Mouse (Mus musculus) MEL (cell line): ENCODE measurements around the gene Gm16181. TPM values are rescaled to one million over a fixed set of nuclear protein-coding genes. Genes with fewer than 3 reads are reported as not detected.
A peak's percentile ranks its signal among the peaks of the same experiment; 100 is the strongest.

Source experiments
- DNase-seq: peaks from one replicate; pipeline ENCODE4 v3.0.0; 2011; ENCODE audit warnings: low read depth, low spot score
- H3K27ac ChIP-seq: 2 replicates; pipeline ENCODE4 v1.5.1; 2012; ENCODE audit warnings: low read depth, mild to moderate bottlenecking, control low read depth, low read length, moderate library complexity; ENCODE audit not compliant: control insufficient read depth
- H3K27me3 ChIP-seq, 2 experiments: fragments of 150-350 bp in 1 of 2; sonication (generic) in 1 of 2; 2 replicates each; pipeline ENCODE4 v1.6.1; 2012; ENCODE audit warnings: low read length in 2 of 2, mild to moderate bottlenecking in 2 of 2, improper control_type of control experiment in 1 of 2, moderate library complexity in 1 of 2; ENCODE audit not compliant: insufficient read depth in 2 of 2, control insufficient read depth in 1 of 2
- H3K36me3 ChIP-seq, 2 experiments: 2 replicates each; pipeline ENCODE4 v1.6.1; 2012 to 2014; ENCODE audit warnings: low read length in 2 of 2, improper control_type of control experiment in 1 of 2, inconsistent platforms in 1 of 2, mild to moderate bottlenecking in 1 of 2; ENCODE audit not compliant: insufficient read depth in 2 of 2, control insufficient read depth in 1 of 2
- H3K4me1 ChIP-seq, 2 experiments: fragments of 150-350 bp in 1 of 2; sonication (generic) in 1 of 2; 2 replicates each; pipeline ENCODE4 v1.6.1; 2012; ENCODE audit warnings: low read length in 2 of 2, improper control_type of control experiment in 1 of 2, mild to moderate bottlenecking in 1 of 2; ENCODE audit not compliant: insufficient read depth in 2 of 2, control insufficient read depth in 1 of 2
- H3K4me3 ChIP-seq, 2 experiments: fragments of 150-350 bp in 1 of 2; sonication (generic) in 1 of 2; 2 replicates each; pipeline ENCODE4 v1.5.1; 2012; ENCODE audit warnings: low read depth in 2 of 2, low read length in 2 of 2, mild to moderate bottlenecking in 2 of 2, moderate library complexity in 2 of 2, control low read depth in 1 of 2, improper control_type of control experiment in 1 of 2; ENCODE audit not compliant: control insufficient read depth in 1 of 2, insufficient read depth in 1 of 2
- H3K79me2 ChIP-seq: 2 replicates; pipeline ENCODE4 v1.6.1; 2012; ENCODE audit warnings: mild to moderate bottlenecking, low read length, moderate library complexity; ENCODE audit not compliant: control insufficient read depth, poor library complexity, insufficient read depth
- H3K9ac ChIP-seq: 2 replicates; pipeline ENCODE4 v1.6.1; 2012; ENCODE audit warnings: low read depth, mild to moderate bottlenecking, control low read depth, low read length, moderate library complexity; ENCODE audit not compliant: control insufficient read depth, poor library complexity, severe bottlenecking
- H3K9me3 ChIP-seq: fragments of 150-350 bp; sonication (generic); replicated peaks from 2 replicates; pipeline ENCODE4 v1.6.1; 2012; ENCODE audit warnings: mild to moderate bottlenecking, low read length, improper control_type of control experiment, moderate library complexity; ENCODE audit not compliant: insufficient read depth
- BHLHE40 ChIP-seq: IDR thresholded peaks from 2 replicates; pipeline ENCODE4 v1.6.1; 2012; ENCODE audit warnings: low read depth, mild to moderate bottlenecking, inconsistent platforms, low read length, improper control_type of control experiment, borderline replicate concordance
- CHD2 ChIP-seq: IDR thresholded peaks from 2 replicates; pipeline ENCODE4 v1.6.1; 2011; ENCODE audit warnings: low read length, improper control_type of control experiment
- CTCF ChIP-seq, 3 experiments: IDR thresholded peaks in 2 of 3; conservative IDR thresholded peaks in 1 of 3; 2 replicates each; pipeline ENCODE4 v1.5.1; 2011 to 2012; ENCODE audit warnings: low read length in 3 of 3, low read depth in 2 of 3, mild to moderate bottlenecking in 2 of 3, improper control_type of control experiment in 1 of 3, inconsistent platforms in 1 of 3, mixed read lengths in 1 of 3, moderate library complexity in 1 of 3; ENCODE audit not compliant: control insufficient read depth in 1 of 3, insufficient read depth in 1 of 3, poor library complexity in 1 of 3, severe bottlenecking in 1 of 3
- E2F4 ChIP-seq: IDR thresholded peaks from 2 replicates; pipeline ENCODE4 v1.6.1; 2011; ENCODE audit warnings: low read depth, low read length, improper control_type of control experiment, borderline replicate concordance
- EP300 ChIP-seq, 2 experiments: IDR thresholded peaks; 2 replicates each; pipeline ENCODE4 v1.6.1; 2011; ENCODE audit warnings: improper control_type of control experiment in 2 of 2, low read length in 2 of 2, low read depth in 1 of 2, mild to moderate bottlenecking in 1 of 2
- ETS1 ChIP-seq: IDR thresholded peaks from 2 replicates; pipeline ENCODE4 v1.6.1; 2012; ENCODE audit warnings: low read depth, mild to moderate bottlenecking, inconsistent platforms, low read length, improper control_type of control experiment, moderate library complexity
- GATA1 ChIP-seq: IDR thresholded peaks from 2 replicates; pipeline ENCODE4 v1.6.1; 2011; ENCODE audit warnings: low read depth, low read length, improper control_type of control experiment
- JUND ChIP-seq: IDR thresholded peaks from 2 replicates; pipeline ENCODE4 v1.6.1; 2011; ENCODE audit warnings: low read depth, mild to moderate bottlenecking, improper control_type of control experiment, low read length
- KAT2A ChIP-seq: conservative IDR thresholded peaks from 2 replicates; pipeline ENCODE4 v1.6.1; 2012; ENCODE audit warnings: low read depth, low read length, improper control_type of control experiment, inconsistent platforms
- MAX ChIP-seq: IDR thresholded peaks from 2 replicates; pipeline ENCODE4 v1.6.1; 2011; ENCODE audit warnings: low read length, improper control_type of control experiment
- MEF2A ChIP-seq: IDR thresholded peaks from 2 replicates; pipeline ENCODE4 v1.6.1; 2014; ENCODE audit warnings: low read depth, mild to moderate bottlenecking, inconsistent platforms, low read length, improper control_type of control experiment; ENCODE audit not compliant: poor library complexity, insufficient replicate concordance, severe bottlenecking; ENCODE audit errors: extremely low read depth
- MXI1 ChIP-seq: IDR thresholded peaks from 2 replicates; pipeline ENCODE4 v1.6.1; 2011; ENCODE audit warnings: mild to moderate bottlenecking, low read depth, low read length, improper control_type of control experiment
- MYB ChIP-seq: IDR thresholded peaks from 2 replicates; pipeline ENCODE4 v1.6.1; 2011; ENCODE audit warnings: mild to moderate bottlenecking, low read depth, low read length, improper control_type of control experiment
- MYC ChIP-seq: IDR thresholded peaks from 2 replicates; pipeline ENCODE4 v1.6.1; 2011; ENCODE audit warnings: low read depth, mild to moderate bottlenecking, low read length, improper control_type of control experiment, moderate library complexity
- NELFE ChIP-seq: IDR thresholded peaks from 2 replicates; pipeline ENCODE4 v1.6.1; 2011; ENCODE audit warnings: low read depth, low read length, improper control_type of control experiment
- NRF1 ChIP-seq: IDR thresholded peaks from 2 replicates; pipeline ENCODE4 v1.6.1; 2014; ENCODE audit warnings: low read depth, mild to moderate bottlenecking, inconsistent platforms, low read length, improper control_type of control experiment, moderate library complexity; ENCODE audit not compliant: poor library complexity, insufficient read depth, severe bottlenecking
- POLR2A ChIP-seq, 2 experiments: IDR thresholded peaks; 2 replicates each; pipeline ENCODE4 v1.6.1; 2011 to 2012; ENCODE audit warnings: low read length in 2 of 2, mild to moderate bottlenecking in 2 of 2, control low read depth in 1 of 2, improper control_type of control experiment in 1 of 2, low read depth in 1 of 2, moderate library complexity in 1 of 2; ENCODE audit not compliant: control insufficient read depth in 1 of 2, insufficient read depth in 1 of 2, poor library complexity in 1 of 2
- POLR2AphosphoS5 ChIP-seq: IDR thresholded peaks from 2 replicates; pipeline ENCODE4 v1.6.1; 2012; ENCODE audit warnings: low read depth, borderline replicate concordance, mild to moderate bottlenecking, inconsistent platforms, low read length, moderate library complexity, mixed read lengths
- RAD21 ChIP-seq: IDR thresholded peaks from 2 replicates; pipeline ENCODE4 v1.6.1; 2011; ENCODE audit warnings: mild to moderate bottlenecking, low read depth, low read length, improper control_type of control experiment
- RCOR1 ChIP-seq: IDR thresholded peaks from 2 replicates; pipeline ENCODE4 v1.6.1; 2012; ENCODE audit warnings: low read depth, mild to moderate bottlenecking, inconsistent platforms, low read length, improper control_type of control experiment
- SMC3 ChIP-seq: IDR thresholded peaks from 2 replicates; pipeline ENCODE4 v1.6.1; 2011; ENCODE audit warnings: low read depth, low read length, improper control_type of control experiment
- TAL1 ChIP-seq: IDR thresholded peaks from 2 replicates; pipeline ENCODE4 v1.6.1; 2012; ENCODE audit warnings: mild to moderate bottlenecking, inconsistent platforms, low read length, moderate library complexity, mixed read lengths
- TBP ChIP-seq: IDR thresholded peaks from 2 replicates; pipeline ENCODE4 v1.8.0; 2011; ENCODE audit warnings: low read depth, low read length, improper control_type of control experiment
- TCF12 ChIP-seq: IDR thresholded peaks from 2 replicates; pipeline ENCODE4 v1.6.1; 2014; ENCODE audit warnings: low read depth, mild to moderate bottlenecking, inconsistent platforms, low read length, improper control_type of control experiment, moderate library complexity
- ZC3H11A ChIP-seq: IDR thresholded peaks from 2 replicates; pipeline ENCODE4 v1.6.1; 2012; ENCODE audit warnings: low read depth, mild to moderate bottlenecking, inconsistent platforms, low read length, improper control_type of control experiment
- ZKSCAN1 ChIP-seq: IDR thresholded peaks from 2 replicates; pipeline ENCODE4 v1.6.1; 2012; ENCODE audit warnings: low read depth, mild to moderate bottlenecking, inconsistent platforms, low read length, improper control_type of control experiment, moderate library complexity
- ZMIZ1 ChIP-seq: IDR thresholded peaks from 2 replicates; pipeline ENCODE4 v1.6.1; 2012; ENCODE audit warnings: low read depth, mild to moderate bottlenecking, inconsistent platforms, low read length, improper control_type of control experiment, moderate library complexity
- ZNF384 ChIP-seq: IDR thresholded peaks from 2 replicates; pipeline ENCODE4 v1.6.1; 2012; ENCODE audit warnings: low read depth, mild to moderate bottlenecking, inconsistent platforms, low read length, improper control_type of control experiment
- polyA plus RNA-seq, 2 experiments: library from polyadenylated mRNA; stranded (reverse) in 1 of 2; unstranded in 1 of 2; fragments of >175 nt in 1 of 2; fragments of >200 nt in 1 of 2; gene quantifications; 2 replicates each; pipeline versions ENCODE4 v1.2.1 to v1.2.4; 2012; ENCODE audit warnings: low replicate concordance in 2 of 2, low read depth in 1 of 2; ENCODE audit not compliant: insufficient read length in 2 of 2, insufficient read depth in 1 of 2, missing spikeins in 1 of 2
- total RNA-seq: library from RNA; depleted of rRNA; stranded (reverse); fragments of 300-350 nt; gene quantifications from 2 replicates; pipeline ENCODE4 v1.2.3, GENCODE M21; 2012

The Gm16181 gene
- total and polyA plus RNA-seq, 3 experiments, result 0.58 TPM; not detected in 2

- H3K27me3 ChIP-seq, result no peaks in the 10 kb centered on the region
- H3K4me1 ChIP-seq, result peaks cover 0 to 9% of the 10 kb centered on the region in 2 experiments; a peak in 2 of 4 replicates
- no peaks in the 10 kb centered on the region for H3K9me3 ChIP-seq
- peak overlapping the region; percentile 94 for H3K9ac ChIP-seq
- TF ChIP-seq ZNF384, result no peak
- TF ChIP-seq ETS1, result 0 out of 2 replicates have a peak, but pooled peaks have one; percentile 19
- peak; percentile 15 to 66; a peak in 2 of 4 replicates for TF ChIP-seq POLR2A (IDR thresholded peaks at IDR 0.05; ENCODE audit: control insufficient read depth in 1 of 2, insufficient read depth in 1 of 2, low read depth in 1 of 2, low read length in 2 of 2, poor library complexity in 1 of 2)
- TF ChIP-seq, all 39 proteins: peak for 2
- Histone ChIP-seq H3K27ac (peak overlapping the region; percentile 98), H3K4me3 (peak overlapping the region; percentile 64 to 94), H3K36me3 (peaks cover 6% of the 10 kb centered on the region in 2 experiments; a peak in 3 of 4 replicates), H3K79me2 (peaks cover 26% of the 10 kb centered on the region)
- peak; percentile 70 for DNase-seq
These were observed 14.3 kb downstream of the Gm16181 start for GRCm38 (mm10) chr17:35234903-35235302.

GRCm38 (mm10) chr17:35235614-35236389, 15.2 kb downstream of the Gm16181 start, which contains the start of gene Nfkbil1:
TSS of gene Nfkbil1 (minus strand) at chr17:35235792.
- H3K36me3 ChIP-seq, result peaks cover 3 to 12% of the 10 kb centered on the region in 2 experiments; a peak in 2 of 4 replicates
- no peaks in the 10 kb centered on the region for H3K27me3 ChIP-seq
- peaks cover 23% of the 10 kb centered on the region for H3K79me2 ChIP-seq
- peak; percentile 99 for DNase-seq
- H3K9ac ChIP-seq, result peak within 1 kb of the TSS; percentile 94
- H3K4me3 ChIP-seq, result peak within 1 kb of the TSS; percentile 64 to 94
- peak within 1 kb of the TSS; percentile 98 for H3K27ac ChIP-seq
- no peaks in the 10 kb centered on the region for H3K9me3 ChIP-seq
- peaks cover 4 to 17% of the 10 kb centered on the region in 2 experiments; a peak in 3 of 4 replicates for H3K4me1 ChIP-seq
- TF ChIP-seq ZKSCAN1 (no peak), ZC3H11A (peak; percentile 25; the same call in 1 of the 2 replicates), RAD21 (no peak), POLR2A (IDR thresholded peaks at IDR 0.05; ENCODE audit: control insufficient read depth in 1 of 2, insufficient read depth in 1 of 2, low read depth in 1 of 2, low read length in 2 of 2, poor library complexity in 1 of 2) (peak; percentile 75 to 78), MYC (peak; percentile 94), TAL1 (no peak), TBP (peak; percentile 88), CTCF (IDR thresholded peaks at IDR 0.05 in 2 of 3, conservative IDR thresholded peaks at IDR 0.05 in 1 of 3; ENCODE audit: control insufficient read depth in 1 of 3, insufficient read depth in 1 of 3, low read depth in 2 of 3, low read length in 3 of 3, poor library complexity in 1 of 3, severe bottlenecking in 1 of 3) (peak in 1 of 3 experiments; percentile 9; a peak in 1 of 6 replicates), MYB (no peak), KAT2A (peak; percentile 89), ZMIZ1 (peak; percentile 67), GATA1 (peak; percentile 15; the same call in 1 of the 2 replicates), SMC3 (peak; percentile 40), NELFE (peak; percentile 75), MAX (peak; percentile 93), MEF2A (peak; percentile 22; the same call in 1 of the 2 replicates), JUND (peak; percentile 77; the same call in 1 of the 2 replicates), TCF12 (peak; percentile 83), EP300 (IDR thresholded peaks at IDR 0.05; ENCODE audit: low read depth in 1 of 2, low read length in 2 of 2) (peak in 1 of 2 experiments; percentile 51; a peak in 2 of 4 replicates), NRF1 (peak; percentile 61; the same call in 1 of the 2 replicates), POLR2AphosphoS5 (no peak), ETS1 (peak; percentile 66), CHD2 (peak; percentile 64), BHLHE40 (no peak), E2F4 (no peak), ZNF384 (0 out of 2 replicates have a peak, but pooled peaks have one; percentile 4), MXI1 (peak; percentile 85), RCOR1 (peak; percentile 55)
